Mouse (Mus musculus) forebrain, postnatal 0 days (tissue): ENCODE results near the gene Slc35a2. TPM values are rescaled to one million over a fixed set of nuclear protein-coding genes. Genes with fewer than 3 reads are reported as not detected.
"Not testable (repeated sequence)": the region's sequence is repeated elsewhere in the genome, so short reads cannot be mapped to it uniquely, and the experiment has no call there.

ENCODE experiments used
- ATAC-seq: fragments of 200-750 bp; cut with Nextera tagmentation; 2 replicates; pipeline ENCODE4 v1.8.0; 2017; ENCODE audit warnings: mild to moderate bottlenecking, moderate library complexity
- DNase-seq: peaks from one replicate; pipeline ENCODE4 v3.0.0-alpha.2; 2015
- H3K27ac ChIP-seq: fragments of 300-500 bp; sonication (generic); 2 replicates; pipeline ENCODE4 v1.5.1; 2014; ENCODE audit warnings: low read depth, mild to moderate bottlenecking, antibody characterized with exemption, low read length, moderate library complexity, mixed read lengths
- H3K27me3 ChIP-seq: fragments of 300-500 bp; sonication (generic); 2 replicates; pipeline ENCODE4 v1.6.1; 2014; ENCODE audit warnings: mild to moderate bottlenecking, low read length, mixed read lengths; ENCODE audit not compliant: insufficient read depth
- H3K36me3 ChIP-seq: fragments of 300-500 bp; sonication (generic); 2 replicates; pipeline ENCODE4 v1.6.1; 2014; ENCODE audit warnings: mild to moderate bottlenecking, moderate library complexity; ENCODE audit not compliant: insufficient read depth
- H3K4me1 ChIP-seq: fragments of 300-500 bp; sonication (generic); 2 replicates; pipeline ENCODE4 v1.6.1; 2014; ENCODE audit warnings: antibody characterized with exemption; ENCODE audit not compliant: insufficient read depth
- H3K4me2 ChIP-seq: fragments of 300-500 bp; sonication (generic); 2 replicates; pipeline ENCODE4 v1.6.1; 2014; ENCODE audit warnings: low read depth, mild to moderate bottlenecking, moderate library complexity
- H3K4me3 ChIP-seq: fragments of 300-500 bp; sonication (generic); 2 replicates; pipeline ENCODE4 v1.5.1; 2014; ENCODE audit warnings: low read depth, low read length, mixed read lengths
- H3K9ac ChIP-seq: fragments of 300-500 bp; sonication (generic); 2 replicates; pipeline ENCODE4 v1.6.1; 2014; ENCODE audit warnings: mild to moderate bottlenecking
- H3K9me3 ChIP-seq: fragments of 300-500 bp; sonication (generic); 2 replicates; pipeline ENCODE4 v1.6.1; 2016; ENCODE audit warnings: low read length
- CTCF ChIP-seq: sonication (generic); IDR thresholded peaks from 2 replicates; pipeline ENCODE4 v1.5.1; 2016; ENCODE audit warnings: antibody characterized with exemption, control low read depth, low read depth
- WGBS: fragments of 180-500 bp; shearing (Covaris S2); extraction: QIAGEN DNeasy Blood & Tissue Kit; methylation state at CpG from one replicate; pipeline ENCODE4 v1.1.7; 2014; 5-methylcytosine and 5-hydroxymethylcytosine counted together
- polyA plus RNA-seq: library from polyadenylated mRNA; unstranded; fragments of >200 nt; fragmentation: Nextera tagmentation; extraction: Ambion mirVana; gene quantifications from 2 replicates; pipeline ENCODE4 v1.2.1, GENCODE M21; 2015
- total RNA-seq: library from RNA; depleted of rRNA; stranded (reverse); fragments of >200 nt; gene quantifications from 2 replicates; pipeline ENCODE4 v1.2.3, GENCODE M21; 2014

The Slc35a2 gene
- total and polyA plus RNA-seq, 2 experiments from 2014 or later = 36.3 to 40.6 TPM

DNA sequence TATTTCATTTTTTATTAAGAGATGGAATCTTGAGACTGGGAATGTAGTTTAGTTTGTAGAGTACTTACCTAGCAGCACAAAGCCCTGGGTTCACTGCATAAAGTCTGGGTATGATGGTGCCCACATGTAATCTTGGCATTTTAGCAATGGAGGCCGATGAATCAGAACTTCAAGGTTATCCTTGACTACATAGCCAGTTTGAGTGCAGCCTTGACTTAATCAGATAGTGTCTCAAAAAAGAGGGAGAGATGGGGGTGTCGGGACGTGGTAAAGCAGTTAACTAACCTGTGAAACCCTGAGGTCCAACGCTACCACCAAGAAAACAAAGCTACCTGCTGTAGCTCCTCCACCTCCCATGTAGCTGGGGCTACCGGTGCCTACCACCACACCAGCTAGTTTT lies 20.6 kb downstream of the Slc35a2 start:
- ATAC-seq (no peak), DNase-seq (no peak)
- Histone ChIP-seq H3K36me3 (no peaks in the 10 kb centered on the region), H3K27ac (no peak overlapping the region), H3K27me3 (no peaks in the 10 kb centered on the region), H3K4me1 (no peaks in the 10 kb centered on the region), H3K4me2 (no peak overlapping the region), H3K4me3 (no peak overlapping the region), H3K9ac (no peak overlapping the region), H3K9me3 (no peaks in the 10 kb centered on the region)
- 96% methylated on average over 5 of the region's 5 CpGs for WGBS
- TF ChIP-seq CTCF = no peak

DNA sequence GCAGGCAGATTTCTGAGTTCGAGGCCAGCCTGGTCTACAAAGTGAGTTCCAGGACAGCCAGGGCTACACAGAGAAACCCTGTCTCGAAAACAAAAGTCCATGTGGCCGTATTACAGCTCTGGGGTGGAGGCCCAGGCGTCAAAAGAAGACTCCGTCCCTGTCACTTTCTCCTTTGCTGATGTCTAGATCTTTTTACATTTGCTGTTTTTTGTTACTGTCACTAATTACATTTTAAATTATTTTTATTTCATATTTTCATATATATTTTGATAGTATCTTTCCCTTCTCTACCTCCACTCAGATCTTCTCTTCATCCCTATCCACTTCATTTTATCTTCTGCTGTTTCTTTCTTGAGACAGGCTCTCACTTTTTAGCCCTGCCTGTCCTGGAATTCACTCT lies 23.9 kb downstream of the Slc35a2 start, which contains the start of gene Gm10491:
Gene Gm10491 (minus strand): TSS at position 101 of the 400 bp plus-strand sequence.
- Histone ChIP-seq H3K36me3 (no peaks in the 10 kb centered on the region), H3K9me3 (no peaks in the 10 kb centered on the region), H3K9ac (no peak within 1 kb of the TSS), H3K27ac (no peak within 1 kb of the TSS), H3K4me2 (no peak within 1 kb of the TSS), H3K4me1 (no peaks in the 10 kb centered on the region), H3K27me3 (no peaks in the 10 kb centered on the region), H3K4me3 (no peak within 1 kb of the TSS)
- WGBS = 89% methylated on average over 5 of the region's 5 CpGs
- TF ChIP-seq CTCF = no peak
- ATAC-seq (no peak), DNase-seq (no peak)

DNA sequence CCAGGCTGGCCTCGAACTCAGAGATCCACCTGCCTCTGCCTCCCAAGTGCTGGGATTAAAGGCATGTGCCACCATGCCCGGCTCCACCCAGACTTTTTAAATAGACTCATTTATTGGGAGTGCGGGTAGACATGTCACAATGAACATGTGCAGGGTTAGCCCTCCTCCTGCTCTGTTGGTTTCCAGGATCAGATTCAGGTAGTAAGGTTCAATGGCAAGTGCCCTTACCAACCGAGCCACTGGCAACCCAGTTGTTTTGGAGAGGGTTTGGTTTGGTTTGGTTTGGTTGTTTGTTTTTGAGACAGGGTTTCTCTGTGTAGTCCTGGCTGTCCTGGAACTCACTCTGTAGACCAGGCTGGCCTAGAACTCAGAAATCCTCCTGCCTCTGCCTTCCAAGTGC lies 25.4 kb downstream of the Slc35a2 start, which contains the start of gene Gm10490:
Gene Gm10490 (plus strand): TSS at position 301 of the 400 bp plus-strand sequence.
- not testable (repeated sequence) for H3K4me2 ChIP-seq, DNase-seq, H3K4me3 ChIP-seq, H3K4me1 ChIP-seq, H3K27ac ChIP-seq, H3K36me3 ChIP-seq, ATAC-seq, H3K9me3 ChIP-seq, H3K9ac ChIP-seq, H3K27me3 ChIP-seq
- WGBS = 75% methylated on average over 4 of the region's 4 CpGs

DNA sequence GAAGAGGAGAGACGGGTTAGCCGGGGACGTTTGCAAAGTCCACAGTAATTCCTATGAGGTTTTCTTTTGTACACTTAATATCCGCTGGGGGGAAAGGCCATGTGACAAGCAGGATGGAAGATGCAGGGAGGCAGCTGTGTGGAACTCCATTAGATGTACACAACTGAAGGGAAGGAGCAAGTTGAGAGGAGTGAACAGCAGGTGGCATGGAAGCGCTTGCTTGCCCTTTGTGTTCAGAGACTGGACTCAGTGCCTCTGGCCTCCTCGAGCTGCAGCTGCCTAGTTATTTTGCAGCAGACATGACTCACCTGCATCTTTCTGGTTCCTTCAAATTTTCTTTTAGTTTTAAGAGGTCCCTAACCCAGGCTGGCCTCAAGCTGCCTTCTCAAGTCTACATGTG lies 26.6 kb downstream of the Slc35a2 start:
- no peaks in the 10 kb centered on the region for H3K36me3 ChIP-seq
- H3K9ac ChIP-seq = no peak overlapping the region
- no peak for TF ChIP-seq CTCF
- no peaks in the 10 kb centered on the region for H3K9me3 ChIP-seq
- H3K27ac ChIP-seq = no peak overlapping the region
- no peak for DNase-seq
- no peaks in the 10 kb centered on the region for H3K27me3 ChIP-seq
- no peak overlapping the region for H3K4me3 ChIP-seq
- no peaks in the 10 kb centered on the region for H3K4me1 ChIP-seq
- no peak overlapping the region for H3K4me2 ChIP-seq
- 0 out of 2 replicates have a peak, but pooled peaks have one; percentile 23 for ATAC-seq
- 56% methylated on average over 6 of the region's 6 CpGs for WGBS

DNA sequence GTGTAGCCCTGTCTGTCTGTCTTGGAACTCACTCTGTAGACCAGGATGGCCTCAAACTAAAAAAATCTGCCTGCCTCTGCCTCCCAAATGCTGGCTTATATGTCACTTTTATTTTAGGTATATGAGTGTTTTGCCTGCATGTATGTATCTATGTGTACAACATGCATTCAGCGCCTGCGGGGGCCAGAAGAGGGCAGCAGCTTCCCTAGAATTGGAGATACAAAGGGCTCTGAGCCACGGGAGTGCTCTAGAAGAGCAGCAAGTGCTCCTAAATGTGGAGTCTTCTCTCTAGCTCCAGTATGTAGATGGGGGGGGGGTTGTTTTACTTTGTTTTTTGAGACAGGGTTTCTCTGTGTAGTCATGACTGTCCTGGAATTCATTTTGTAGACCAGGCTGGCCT lies 31.8 kb downstream of the Slc35a2 start:
- H3K4me3 ChIP-seq, H3K4me1 ChIP-seq, ATAC-seq, H3K36me3 ChIP-seq, H3K4me2 ChIP-seq, H3K27me3 ChIP-seq, H3K9me3 ChIP-seq, H3K27ac ChIP-seq, H3K9ac ChIP-seq, DNase-seq: not testable (repeated sequence)
- WGBS = 38% methylated on average over 3 of the region's 3 CpGs
- peak; percentile 11 for TF ChIP-seq CTCF

DNA sequence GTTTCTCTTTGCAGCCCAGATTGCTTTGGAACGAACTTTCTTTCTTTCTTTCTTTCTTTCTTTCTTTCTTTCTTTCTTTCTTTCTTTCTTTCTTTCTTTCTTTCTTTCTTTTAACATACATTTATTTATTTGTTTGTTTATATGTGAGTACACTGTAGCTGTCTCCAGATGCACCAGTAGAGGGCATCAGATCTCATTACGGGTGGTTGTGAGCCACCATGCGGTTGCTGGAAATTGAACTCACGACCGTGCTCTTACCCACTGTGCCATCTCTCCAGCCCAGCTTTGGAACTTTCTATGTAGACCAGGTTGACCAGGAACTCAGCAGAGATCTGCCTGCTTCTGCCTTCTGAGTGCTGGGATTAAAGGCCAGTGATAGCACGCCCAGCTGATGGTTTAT lies 34.1 kb downstream of the Slc35a2 start:
- H3K4me3 ChIP-seq, DNase-seq, H3K4me2 ChIP-seq, H3K9ac ChIP-seq, H3K27me3 ChIP-seq, H3K4me1 ChIP-seq, H3K27ac ChIP-seq, ATAC-seq, H3K9me3 ChIP-seq, H3K36me3 ChIP-seq: not testable (repeated sequence)
- WGBS = 78% methylated on average over 6 of the region's 6 CpGs

DNA sequence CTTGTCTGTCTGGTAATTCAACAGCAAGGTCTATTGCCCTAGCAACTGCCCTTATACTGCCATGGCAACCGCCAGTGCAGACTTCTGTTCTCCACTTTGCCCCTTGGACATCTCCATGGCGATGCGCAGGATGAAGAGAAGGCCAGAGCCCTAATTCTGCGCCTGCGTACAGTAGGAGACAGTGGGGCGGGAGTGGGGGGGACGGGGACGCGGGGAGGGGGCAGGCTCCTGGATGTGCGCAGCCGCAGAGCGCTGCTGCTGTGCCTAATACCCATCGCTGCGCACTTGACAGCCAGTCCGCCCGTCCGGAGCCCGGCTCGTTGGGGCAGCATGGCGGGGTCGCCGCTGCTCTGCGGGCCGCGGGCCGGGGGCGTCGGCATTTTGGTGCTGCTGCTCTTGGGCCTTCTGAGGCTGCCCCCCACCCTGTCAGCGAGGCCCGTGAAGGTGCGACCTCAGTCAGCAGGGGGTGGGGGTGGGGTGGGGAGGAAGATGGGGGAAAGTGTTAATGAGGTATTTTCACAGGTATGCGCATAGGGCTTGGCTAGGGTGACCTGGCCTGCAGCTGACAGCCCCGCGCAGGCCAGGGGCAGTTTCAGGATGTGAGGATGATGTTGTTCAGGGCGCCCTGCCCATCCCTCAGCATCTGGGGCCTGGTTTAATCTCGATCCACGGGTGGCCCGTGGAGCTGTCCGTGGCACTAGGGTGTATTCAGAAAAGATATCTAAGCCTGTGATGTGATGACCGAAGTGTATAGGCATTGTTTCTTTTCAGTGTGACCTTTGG lies 36.0 kb downstream of the Slc35a2 start, which contains the start of gene Pcsk1n:
Gene Pcsk1n (plus strand): TSS at position 222 of the 783 bp plus-strand sequence.
- Histone ChIP-seq H3K27me3 (no peaks in the 10 kb centered on the region), H3K9me3 (no peaks in the 10 kb centered on the region), H3K9ac (peak within 1 kb of the TSS; percentile 62), H3K4me3 (peak within 1 kb of the TSS; percentile 47), H3K4me2 (peak within 1 kb of the TSS; percentile 57), H3K36me3 (no peaks in the 10 kb centered on the region), H3K27ac (peak within 1 kb of the TSS; percentile 64), H3K4me1 (no peaks in the 10 kb centered on the region)
- no peak for TF ChIP-seq CTCF
- peak; percentile 91 for ATAC-seq
- peak; percentile 85 for DNase-seq
- 21% methylated on average over 40 of the region's 40 CpGs for WGBS
